Mouse (Mus musculus) heart, adult 2 months (tissue): Measurements from ENCODE around the gene Serpina5. TPM values are rescaled to one million over a fixed set of nuclear protein-coding genes. Genes with fewer than 3 reads are reported as not detected.

ENCODE experiments used
- DNase-seq, 2 experiments: peaks; one replicate each; pipeline ENCODE4 v3.0.0; 2021
- H3K27ac ChIP-seq: fragments of 200-600 bp; 2 replicates; pipeline ENCODE4 v1.8.1; 2022
- H3K27me3 ChIP-seq: fragments of 200-500 bp; 2 replicates; pipeline ENCODE4 v1.6.1; 2012; ENCODE audit warnings: mild to moderate bottlenecking, low read length, inconsistent platforms, mixed read lengths; ENCODE audit not compliant: control insufficient read depth, insufficient read depth
- H3K36me3 ChIP-seq: fragments of 200-500 bp; 2 replicates; pipeline ENCODE4 v1.6.1; 2012; ENCODE audit warnings: low read length, inconsistent platforms; ENCODE audit not compliant: control insufficient read depth, insufficient read depth
- H3K4me1 ChIP-seq: fragments of 200-500 bp; 2 replicates; pipeline ENCODE4 v1.6.1; 2011; ENCODE audit warnings: low read length; ENCODE audit not compliant: control insufficient read depth, insufficient read depth
- H3K4me3 ChIP-seq: fragments of 200-600 bp; 2 replicates; pipeline ENCODE4 v1.8.1; 2022
- H3K79me2 ChIP-seq: fragments of 200-500 bp; replicated peaks from 2 replicates; pipeline ENCODE4 v1.6.1; 2012; ENCODE audit warnings: mild to moderate bottlenecking, inconsistent platforms, low read length, moderate library complexity, mixed read lengths; ENCODE audit not compliant: control insufficient read depth, insufficient read depth
- H3K9ac ChIP-seq: fragments of 200-500 bp; 2 replicates; pipeline ENCODE4 v1.6.1; 2012; ENCODE audit warnings: low read depth, mild to moderate bottlenecking, control low read depth, inconsistent platforms, low read length, mixed read lengths
- CTCF ChIP-seq: fragments of 200-600 bp; IDR thresholded peaks from 2 replicates; pipeline ENCODE4 v1.8.1; 2022; ENCODE audit warnings: antibody characterized with exemption, mild to moderate bottlenecking, moderate library complexity
- EP300 ChIP-seq: fragments of 200-500 bp; IDR thresholded peaks from 2 replicates; pipeline ENCODE4 v1.6.1; 2011; ENCODE audit warnings: low read depth, low read length, control low read depth; ENCODE audit not compliant: insufficient read depth
- POLR2A ChIP-seq: fragments of 200-500 bp; IDR thresholded peaks from 2 replicates; pipeline ENCODE4 v1.6.1; 2011; ENCODE audit warnings: mild to moderate bottlenecking, low read depth, low read length, control low read depth; ENCODE audit not compliant: insufficient read depth
- WGBS: fragments of 180-500 bp; shearing (Covaris S2); methylation state at CpG from one replicate; pipeline ENCODE4 v1.1.7; 2018; 5-methylcytosine and 5-hydroxymethylcytosine counted together
- intact Hi-C: fragments of 180-260 bp; cut with DNase I; formaldehyde crosslinking; loops from one replicate; pipeline ENCODE4 v1.15.1; 2025
- polyA plus RNA-seq: library from polyadenylated mRNA; depleted of rRNA; stranded (reverse); fragments of >200 nt; gene quantifications from 2 replicates; pipeline ENCODE4 v1.2.3, GENCODE M21; 2012
- total RNA-seq, 2 experiments: library from RNA; stranded (reverse); gene quantifications; 2 replicates each; pipeline ENCODE4 v1.2.3; 2021

Gene Serpina5
- total and polyA plus RNA-seq, 3 experiments = not detected

DNA sequence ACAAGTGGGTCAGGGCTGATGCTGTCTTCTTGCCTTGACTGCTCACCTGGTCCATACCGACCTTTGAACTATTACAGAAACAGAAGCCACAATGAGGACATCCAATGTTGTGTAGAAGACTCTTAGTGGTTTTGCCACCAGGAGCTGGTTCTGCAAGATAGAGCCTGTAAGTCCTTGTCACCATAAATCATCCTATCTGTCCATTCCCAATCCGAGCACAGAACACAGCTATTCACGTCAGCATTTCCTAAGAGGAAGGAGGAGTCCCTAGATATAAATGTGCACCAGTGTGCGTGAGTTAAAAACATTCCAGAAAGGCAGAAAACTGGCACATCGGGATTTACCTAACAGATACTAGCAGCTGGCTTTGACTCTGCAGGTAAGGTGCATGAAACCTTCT lies 26.8 kb downstream of the Serpina5 start, which contains the start of gene Serpina3b:
Gene Serpina3b, plus strand, starts transcription at position 301 of the 400 bp plus-strand sequence.
- 69% methylated on average over 5 of the region's 5 CpGs for WGBS
- TF ChIP-seq CTCF (no peak), POLR2A (no peak), EP300 (no peak)
- H3K9ac ChIP-seq = no peak within 1 kb of the TSS
- no peak within 1 kb of the TSS for H3K27ac ChIP-seq
- DNase-seq = no peak
- H3K4me3 ChIP-seq = no peak within 1 kb of the TSS
- H3K79me2 ChIP-seq = no peaks in the 10 kb centered on the region
- intact Hi-C loops = no loop called here
- no peaks in the 10 kb centered on the region for H3K27me3 ChIP-seq
- H3K4me1 ChIP-seq = peaks cover 5% of the 10 kb centered on the region
- no peaks in the 10 kb centered on the region for H3K36me3 ChIP-seq

DNA sequence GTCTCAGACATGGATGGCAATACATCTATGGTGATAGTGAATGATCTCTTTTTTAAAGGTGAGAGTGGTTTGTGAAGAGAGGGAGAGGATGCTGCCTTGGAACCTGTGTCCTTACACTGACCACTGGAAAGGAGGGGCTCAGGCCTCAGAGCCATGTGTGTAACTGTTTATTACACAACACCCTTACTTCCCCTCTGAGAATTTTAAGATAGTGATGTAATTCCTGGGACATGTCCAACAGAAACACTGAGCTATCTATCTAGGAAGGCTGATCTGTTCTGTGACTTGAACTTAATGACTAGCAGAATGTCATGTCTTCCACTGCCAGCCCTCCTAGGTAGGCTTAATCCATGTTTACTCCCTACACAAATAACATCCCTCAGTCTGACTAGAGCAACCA lies 30.1 kb downstream of the Serpina5 start:
- H3K79me2 ChIP-seq = no peaks in the 10 kb centered on the region
- H3K4me3 ChIP-seq = no peak overlapping the region
- TF ChIP-seq CTCF (no peak), POLR2A (no peak), EP300 (no peak)
- intact Hi-C loops = no loop called here
- peaks cover 3% of the 10 kb centered on the region; the same call in 1 of the 2 replicates for H3K4me1 ChIP-seq
- no peak for DNase-seq
- H3K9ac ChIP-seq = no peak overlapping the region
- H3K36me3 ChIP-seq = no peaks in the 10 kb centered on the region
- H3K27me3 ChIP-seq = no peaks in the 10 kb centered on the region
- no peak overlapping the region for H3K27ac ChIP-seq

DNA sequence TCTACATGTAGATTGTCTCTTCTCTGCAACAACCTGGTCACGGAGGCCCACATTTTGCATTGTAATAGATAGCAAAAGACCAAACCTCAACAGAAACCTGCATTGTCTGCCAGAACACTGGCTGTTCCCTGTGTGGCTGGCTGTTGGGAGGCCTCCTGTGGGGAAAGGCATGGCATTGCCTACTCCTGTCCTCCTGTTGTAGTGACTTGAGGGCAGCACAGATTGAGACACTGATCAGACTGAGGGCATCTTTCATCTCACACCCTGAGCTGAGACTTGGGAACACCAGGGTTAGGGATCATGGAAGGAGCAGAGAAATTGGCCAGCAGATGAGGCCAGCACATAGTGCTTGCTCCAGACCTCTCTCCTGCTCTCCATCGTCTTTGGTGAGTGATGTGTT lies 37.3 kb downstream of the Serpina5 start:
- H3K9ac ChIP-seq = no peak overlapping the region
- intact Hi-C loops = no loop called here

DNA sequence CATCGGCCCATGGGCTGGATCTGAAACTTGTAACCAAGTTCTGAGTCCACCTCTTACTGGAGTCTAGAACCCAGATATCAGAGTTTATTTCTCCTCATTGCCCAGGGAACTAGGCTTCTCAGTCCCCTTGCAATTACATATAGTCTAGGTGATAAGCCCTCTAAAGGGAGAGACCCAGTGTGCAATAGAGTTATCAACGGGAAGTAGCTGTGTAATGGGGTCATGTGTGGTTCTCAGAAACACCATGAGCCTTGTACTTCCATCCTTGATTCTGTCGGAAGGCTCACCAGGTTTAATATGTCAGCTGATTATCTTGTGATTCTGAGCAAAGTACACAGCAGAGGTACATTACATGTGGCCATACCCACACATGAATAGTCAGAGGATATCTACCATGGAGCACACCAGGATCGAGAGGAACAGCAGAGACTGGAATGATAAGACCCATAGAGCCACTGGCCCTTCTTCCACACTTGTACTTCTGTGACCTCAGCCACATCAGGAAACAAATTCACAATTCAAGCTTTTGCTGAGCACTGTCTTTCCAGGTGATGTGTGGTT lies 39.7 kb downstream of the Serpina5 start:
- TF ChIP-seq EP300 = no peak
- Histone ChIP-seq H3K79me2 (no peaks in the 10 kb centered on the region), H3K4me3 (no peak overlapping the region), H3K27me3 (no peaks in the 10 kb centered on the region), H3K9ac (no peak overlapping the region), H3K36me3 (no peaks in the 10 kb centered on the region), H3K4me1 (no peaks in the 10 kb centered on the region; the same call in 1 of the 2 replicates), H3K27ac (no peak overlapping the region)
- intact Hi-C loops = no loop called here
- no peak for DNase-seq
- WGBS = 84% methylated on average over 4 of the region's 4 CpGs

More for the DNA sequence above, 37.3 kb downstream of the Serpina5 start:
- Histone ChIP-seq H3K27me3 (no peaks in the 10 kb centered on the region), H3K27ac (no peak overlapping the region), H3K4me3 (no peak overlapping the region), H3K79me2 (no peaks in the 10 kb centered on the region), H3K36me3 (no peaks in the 10 kb centered on the region), H3K4me1 (no peaks in the 10 kb centered on the region; the same call in 1 of the 2 replicates)
- no peak for DNase-seq
- WGBS = 77% methylated on average over 2 of the region's 2 CpGs
- TF ChIP-seq CTCF (no peak), POLR2A (no peak), EP300 (no peak)

DNA sequence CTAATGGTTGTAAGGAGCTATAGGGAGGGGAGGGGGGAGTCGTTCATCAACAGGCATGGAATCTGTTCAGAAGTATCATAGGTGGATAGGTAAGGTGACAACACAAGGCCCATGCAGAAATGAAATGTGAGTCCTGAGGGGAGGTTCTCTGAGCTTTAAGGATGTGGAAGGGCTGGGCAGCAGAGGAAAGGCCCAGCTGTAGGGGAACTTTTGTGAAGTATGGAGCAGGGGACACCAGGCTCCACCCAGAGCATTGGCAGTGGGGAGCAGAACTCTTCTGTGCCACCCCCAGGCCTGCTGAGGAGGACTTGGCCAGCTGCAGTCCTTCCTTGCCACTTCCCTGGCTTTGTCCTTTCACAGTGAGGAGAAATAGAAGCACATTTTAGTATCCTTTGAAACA lies 40.6 kb downstream of the Serpina5 start:
- TF ChIP-seq CTCF = no peak
- TF ChIP-seq POLR2A = no peak
- TF ChIP-seq EP300 = no peak
- H3K4me3 ChIP-seq = no peak overlapping the region
- intact Hi-C loops = no loop called here
- no peak overlapping the region for H3K27ac ChIP-seq
- H3K4me1 ChIP-seq = no peaks in the 10 kb centered on the region; the same call in 1 of the 2 replicates
- WGBS = 74% methylated on average over 1 of the region's 1 CpGs
- H3K36me3 ChIP-seq = no peaks in the 10 kb centered on the region
- H3K27me3 ChIP-seq = no peaks in the 10 kb centered on the region
- H3K79me2 ChIP-seq = no peaks in the 10 kb centered on the region
- no peak for DNase-seq
- H3K9ac ChIP-seq = no peak overlapping the region

DNA sequence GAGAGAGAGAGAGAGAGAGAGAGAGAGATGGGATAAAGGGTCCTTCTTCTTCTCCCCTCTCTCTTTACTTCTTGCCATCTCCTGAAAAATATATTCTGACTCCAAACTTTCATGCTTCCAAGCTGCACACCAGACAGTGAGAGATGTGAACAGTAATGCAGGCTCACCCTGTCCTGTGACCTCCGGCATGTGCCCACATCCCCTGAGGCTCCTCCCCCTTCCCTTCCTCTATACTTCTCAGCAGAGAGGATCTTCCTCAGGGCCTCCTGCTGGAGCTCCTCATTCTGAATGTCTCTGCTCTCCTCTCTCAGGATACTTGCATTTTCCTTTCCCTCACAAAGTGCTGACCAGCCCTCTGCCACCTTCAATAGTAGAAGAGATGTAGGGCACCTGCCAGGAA lies 41.5 kb downstream of the Serpina5 start:
- H3K79me2 ChIP-seq = no peaks in the 10 kb centered on the region
- no peaks in the 10 kb centered on the region; the same call in 1 of the 2 replicates for H3K4me1 ChIP-seq
- H3K27ac ChIP-seq = no peak overlapping the region
- WGBS = 62% methylated on average over 1 of the region's 1 CpGs
- intact Hi-C loops = no loop called here
- H3K36me3 ChIP-seq = no peaks in the 10 kb centered on the region
- no peaks in the 10 kb centered on the region for H3K27me3 ChIP-seq
- H3K4me3 ChIP-seq = no peak overlapping the region
- DNase-seq = no peak
- H3K9ac ChIP-seq = no peak overlapping the region
- no peak for TF ChIP-seq CTCF
- TF ChIP-seq POLR2A = no peak
- TF ChIP-seq EP300 = no peak
